Mouse (Mus musculus) ovary, postnatal 10 days (tissue): ENCODE measurements around the gene Pccb.

Experiments used
- DNase-seq: peaks from one replicate; pipeline ENCODE4 v3.0.0; 2022; ENCODE audit warnings: low spot score

Pccb gene

GRCm38 (mm10) chr9:101034448-101035098 is at the start of gene Pccb:
Gene Pccb (minus strand): TSS chr9:101034898.
- peak; percentile 94 for DNase-seq

- no peak for DNase-seq
Measured at GRCm38 (mm10) chr9:101083728-101084127, 49.0 kb upstream of the Pccb start.

- DNase-seq: no peak
Measured at GRCm38 (mm10) chr9:101080046-101080685, 45.5 kb upstream of the Pccb start.

GRCm38 (mm10) chr9:101078579-101078978 is 43.9 kb upstream of the Pccb start:
- no peak for DNase-seq

- DNase-seq: no peak
Measured at GRCm38 (mm10) chr9:101077486-101077885, 42.8 kb upstream of the Pccb start.

- no peak for DNase-seq
Measured at GRCm38 (mm10) chr9:101076095-101076875, 41.6 kb upstream of the Pccb start.

- DNase-seq: no peak
Measured at GRCm38 (mm10) chr9:101075694-101076093, 41.0 kb upstream of the Pccb start.

GRCm38 (mm10) chr9:101075091-101075581 is 40.4 kb upstream of the Pccb start:
- DNase-seq: no peak

- peak; percentile 56 for DNase-seq
Measured at GRCm38 (mm10) chr9:101074332-101075021, 39.8 kb upstream of the Pccb start.

- DNase-seq: no peak
Measured at GRCm38 (mm10) chr9:101073987-101074331, 39.3 kb upstream of the Pccb start, which contains the start of gene Msl2. Gene Msl2 (plus strand): TSS chr9:101074101.

GRCm38 (mm10) chr9:101073041-101073986 is 38.6 kb upstream of the Pccb start:
- DNase-seq: peak; percentile 96

- no peak for DNase-seq
Measured at GRCm38 (mm10) chr9:101072506-101072905, 37.8 kb upstream of the Pccb start.

GRCm38 (mm10) chr9:101069781-101070180 is 35.1 kb upstream of the Pccb start:
- no peak for DNase-seq

GRCm38 (mm10) chr9:101065076-101065602 is 30.4 kb upstream of the Pccb start:
- no peak for DNase-seq

- DNase-seq: no peak
Measured at GRCm38 (mm10) chr9:101062253-101062780, 27.6 kb upstream of the Pccb start.

- DNase-seq: no peak
Measured at GRCm38 (mm10) chr9:101061035-101061434, 26.3 kb upstream of the Pccb start.

GRCm38 (mm10) chr9:101057156-101057555 is 22.5 kb upstream of the Pccb start:
- DNase-seq: no peak

- no peak for DNase-seq
Measured at GRCm38 (mm10) chr9:101053279-101053678, 18.6 kb upstream of the Pccb start.

- DNase-seq: no peak
Measured at GRCm38 (mm10) chr9:101052691-101053090, 18.0 kb upstream of the Pccb start.

GRCm38 (mm10) chr9:101052007-101052406 is 17.3 kb upstream of the Pccb start:
- DNase-seq: no peak
